Mouse (Mus musculus) c-Kit-negative CD71-positive TER-119-positive erythroid progenitor cells, embryonic 14.5 days (primary cell): Measurements from ENCODE around the gene 4933430I17Rik.
"Not testable (repeated sequence)": the region's sequence is repeated elsewhere in the genome, so short reads cannot be mapped to it uniquely, and the experiment has no call there.

ENCODE experiments used
- DNase-seq: peaks from one replicate; pipeline ENCODE4 v3.0.0-alpha.2; 2013; ENCODE audit warnings: low read depth, low spot score

Gene 4933430I17Rik

DNA sequence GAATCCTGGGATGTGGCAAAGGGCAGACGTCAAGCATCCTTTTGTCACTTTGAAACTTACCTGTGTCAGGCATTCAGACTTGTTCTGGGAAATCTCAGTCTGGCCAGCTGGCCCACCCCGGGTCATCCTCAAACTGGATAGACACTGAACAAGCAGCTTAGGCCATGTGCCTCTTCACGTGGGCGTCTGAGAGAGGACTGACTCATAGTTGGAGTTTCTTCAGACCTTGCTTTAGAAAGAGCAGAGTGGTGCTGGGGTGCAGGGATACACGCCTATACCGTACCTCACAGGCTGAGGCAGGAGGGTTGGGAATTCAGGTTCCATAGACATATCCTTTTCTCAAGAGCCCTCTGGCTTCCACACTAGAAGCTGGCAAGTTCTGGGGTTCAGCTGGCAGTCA is 18.6 kb downstream of the 4933430I17Rik start:
- no peak for DNase-seq

DNA sequence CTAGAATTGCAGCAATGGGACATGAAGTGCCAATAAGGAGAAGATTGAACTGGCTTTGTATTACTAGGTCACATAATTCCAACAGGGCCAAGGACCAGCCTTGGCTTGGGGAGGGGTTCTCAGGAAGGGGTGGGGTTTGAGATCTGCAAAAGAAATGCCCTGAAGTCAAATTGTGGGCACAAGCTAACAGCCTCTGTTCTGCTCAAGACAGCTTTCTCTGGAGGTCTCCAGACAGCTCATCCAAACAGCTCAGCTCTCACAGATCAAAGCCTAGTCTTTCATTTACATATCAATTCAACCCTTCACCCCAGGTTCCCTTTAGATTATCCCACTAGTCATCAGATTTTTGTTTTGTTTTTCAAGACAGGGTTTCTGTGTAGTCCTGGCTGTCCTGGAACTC is 19.6 kb downstream of the 4933430I17Rik start:
- DNase-seq: no peak

DNA sequence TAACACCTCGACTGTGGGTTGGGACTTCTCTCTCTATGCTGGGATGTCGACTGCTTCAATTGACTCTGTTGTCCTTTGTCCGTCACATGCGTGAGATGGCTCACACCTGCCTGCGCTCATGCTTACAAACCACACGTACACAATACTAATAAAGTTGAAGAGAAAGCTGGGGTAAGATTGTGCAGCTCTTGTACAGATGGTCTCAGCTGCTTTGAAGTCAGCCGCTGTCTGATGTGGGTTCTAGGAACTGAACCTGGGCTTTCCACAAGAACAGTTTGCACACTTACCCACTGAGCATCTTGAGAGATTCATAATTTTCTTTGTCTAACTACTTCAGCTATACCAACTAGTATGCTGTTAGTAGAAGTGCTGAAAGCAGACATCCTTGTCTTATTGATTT is 26.8 kb downstream of the 4933430I17Rik start:
- no peak for DNase-seq

DNA sequence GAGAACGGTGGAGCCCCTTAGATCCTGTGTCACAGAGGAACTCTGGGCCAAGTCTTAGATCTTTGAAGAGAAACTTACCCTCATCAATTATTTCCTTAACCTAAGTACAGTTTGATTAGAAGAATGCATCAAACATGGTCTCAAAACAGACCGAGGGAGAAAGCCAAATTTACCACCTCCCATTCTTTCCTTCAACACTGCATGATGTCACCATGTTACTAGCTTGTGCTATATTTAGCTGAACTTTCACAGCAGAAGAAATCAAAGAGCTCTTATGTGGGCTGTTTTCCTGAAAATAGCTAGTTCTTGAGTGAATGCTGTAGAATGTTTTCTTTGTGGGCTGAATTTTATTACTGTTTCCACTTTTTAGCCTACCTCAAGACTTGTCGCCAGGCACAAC is 32.3 kb downstream of the 4933430I17Rik start:
- DNase-seq: no peak

DNA sequence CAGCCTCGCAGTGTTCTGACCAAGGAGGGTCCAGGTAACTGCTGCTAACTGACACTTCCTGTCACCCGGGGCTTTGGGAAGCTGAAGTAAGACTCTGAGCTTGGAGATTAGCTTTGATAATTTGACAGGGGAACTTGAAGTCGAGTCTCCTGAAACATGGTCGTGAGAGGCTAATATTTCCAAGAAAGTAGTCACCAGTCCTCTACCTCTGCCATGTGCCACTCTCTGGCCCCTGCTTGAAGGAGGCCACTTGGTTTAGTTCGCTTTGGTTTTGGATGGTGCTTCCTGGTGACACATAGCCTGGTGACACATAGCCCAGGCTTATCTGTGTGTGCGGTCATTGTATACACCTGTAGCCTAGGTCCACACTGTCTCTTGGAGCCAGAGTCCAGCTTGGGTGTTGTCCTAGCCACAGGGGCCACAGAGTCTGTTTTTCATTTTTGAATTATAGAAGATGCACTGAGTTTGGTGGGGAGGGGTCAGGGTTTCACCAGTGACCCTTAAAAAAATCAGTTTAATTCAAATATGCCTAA is 34.7 kb downstream of the 4933430I17Rik start, which contains the start of gene Rgs3:
Gene Rgs3 (plus strand): TSS at position 51 of the 533 bp plus-strand sequence.
- DNase-seq: no peak

- DNase-seq: peak; percentile 46
Measured at GRCm38 (mm10) chr4:62560963-62561629, 35.9 kb downstream of the 4933430I17Rik start.

DNA sequence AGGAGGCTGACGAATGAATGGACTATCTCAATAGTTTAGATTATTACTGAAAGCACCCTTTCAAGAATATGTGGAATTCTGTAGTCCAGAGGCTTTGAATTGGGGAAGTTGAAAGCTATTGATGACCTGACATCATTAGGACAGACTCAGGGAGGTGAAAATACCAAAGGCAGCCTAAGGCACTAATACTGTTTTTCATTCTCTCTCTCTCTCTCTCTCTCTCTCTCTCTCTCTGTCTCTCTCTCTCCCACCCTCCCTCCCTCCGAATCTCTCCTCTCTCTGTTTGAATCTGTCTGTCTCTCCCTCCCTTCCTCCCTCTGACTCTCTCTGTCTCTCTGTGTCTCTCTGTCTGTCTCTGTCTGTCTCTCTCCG is 36.4 kb downstream of the 4933430I17Rik start:
- DNase-seq: no peak

GRCm38 (mm10) chr4:62562006-62562405 is 36.8 kb downstream of the 4933430I17Rik start:
- no peak for DNase-seq

GRCm38 (mm10) chr4:62566530-62566929 is 41.4 kb downstream of the 4933430I17Rik start:
- DNase-seq: no peak

GRCm38 (mm10) chr4:62567696-62568095 is 42.5 kb downstream of the 4933430I17Rik start:
- DNase-seq: no peak

- DNase-seq: no peak
Measured at GRCm38 (mm10) chr4:62568359-62568758, 43.2 kb downstream of the 4933430I17Rik start.

- DNase-seq: no peak
Measured at GRCm38 (mm10) chr4:62569603-62570002, 44.4 kb downstream of the 4933430I17Rik start.

- no peak for DNase-seq
Measured at GRCm38 (mm10) chr4:62570029-62570428, 44.9 kb downstream of the 4933430I17Rik start.

- DNase-seq: no peak
Measured at GRCm38 (mm10) chr4:62582365-62583264, 57.4 kb downstream of the 4933430I17Rik start.

GRCm38 (mm10) chr4:62583265-62584092 is 58.3 kb downstream of the 4933430I17Rik start:
- DNase-seq: no peak

- DNase-seq: no peak
Measured at GRCm38 (mm10) chr4:62587067-62587466, 61.9 kb downstream of the 4933430I17Rik start.

- no peak for DNase-seq
Measured at GRCm38 (mm10) chr4:62590878-62591277, 65.7 kb downstream of the 4933430I17Rik start.

DNA sequence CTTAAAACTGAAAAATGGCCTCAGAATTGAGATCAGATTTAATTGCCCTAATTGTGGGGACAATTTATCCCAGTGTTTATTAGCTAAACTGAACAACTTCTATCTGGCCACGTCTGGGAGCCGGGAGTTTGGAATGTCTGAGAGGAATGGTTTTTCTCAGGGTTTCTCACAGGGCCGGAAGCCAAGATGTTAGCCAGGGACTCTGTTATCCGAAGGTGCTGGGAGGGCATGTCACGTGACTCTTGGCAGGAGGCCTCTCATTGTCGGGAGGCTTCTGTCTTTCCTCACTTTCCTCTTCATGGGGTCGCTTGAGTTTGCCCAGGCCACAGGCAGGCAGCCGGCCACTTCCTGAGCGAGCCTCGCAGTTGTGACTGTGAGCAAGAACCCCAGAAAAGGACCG is 66.2 kb downstream of the 4933430I17Rik start:
- DNase-seq: no peak

DNA sequence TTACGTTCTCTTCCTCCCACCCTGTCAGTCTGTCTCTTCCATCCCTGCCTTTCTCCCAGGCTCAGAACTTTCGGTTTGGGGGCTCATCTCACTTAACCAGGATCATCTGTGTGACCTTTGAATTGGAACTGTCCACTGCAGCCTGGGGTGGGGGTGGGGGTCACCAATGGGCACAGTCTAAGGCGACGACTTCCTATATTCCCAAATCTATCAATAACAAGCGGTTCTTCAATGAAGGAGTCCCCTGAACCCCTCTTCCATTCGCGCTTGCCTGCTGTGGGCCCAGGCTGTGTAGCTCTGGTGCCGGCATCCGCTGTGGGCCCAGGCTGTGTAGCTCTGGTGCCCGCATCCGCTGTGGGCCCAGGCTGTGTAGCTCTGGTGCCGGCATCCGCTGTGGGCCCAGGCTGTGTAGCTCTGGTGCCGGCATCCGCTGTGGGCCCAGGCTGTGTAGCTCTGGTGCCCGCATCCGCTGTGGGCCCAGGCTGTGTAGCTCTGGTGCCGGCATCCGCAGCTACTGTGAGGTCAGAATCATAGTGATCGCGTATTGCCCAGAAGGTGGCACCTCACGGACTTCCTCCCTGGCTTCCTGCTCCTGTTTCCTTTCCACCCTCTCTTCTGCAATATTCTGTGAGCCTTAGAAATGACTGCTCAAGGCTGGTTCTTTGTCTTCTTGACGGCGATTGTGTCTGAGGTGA is 68.5 kb downstream of the 4933430I17Rik start:
- not testable (repeated sequence) for DNase-seq

- DNase-seq: no peak
Measured at GRCm38 (mm10) chr4:62594442-62594841, 69.3 kb downstream of the 4933430I17Rik start.

GRCm38 (mm10) chr4:62596051-62596450 is 70.9 kb downstream of the 4933430I17Rik start:
- DNase-seq: no peak
